Mouse (Mus musculus) lung, embryonic 14.5 days (tissue): ENCODE measurements at regions not wholly inside any gene's neighbourhood (a gene's known extent, or its start where the extent isn't known, plus 50 kb on each side); places are given as distances from the start of the nearest gene placed in this dataset.

Experiments used
- ATAC-seq: fragments of 200-750 bp; cut with Nextera tagmentation; 2 replicates; pipeline ENCODE4 v1.8.0; 2017; ENCODE audit warnings: mild to moderate bottlenecking, moderate TSS enrichment, moderate library complexity; ENCODE audit not compliant: insufficient read depth
- DNase-seq: peaks from one replicate; pipeline ENCODE4 v3.0.0-alpha.2; 2015
- H3K27ac ChIP-seq: fragments of 300-500 bp; sonication (generic); 2 replicates; pipeline ENCODE4 v1.5.1; 2014; ENCODE audit warnings: low read depth, mild to moderate bottlenecking, moderate library complexity
- H3K27me3 ChIP-seq: fragments of 300-500 bp; sonication (generic); 2 replicates; pipeline ENCODE4 v1.6.1; 2014; ENCODE audit warnings: low read length, control low read depth; ENCODE audit not compliant: insufficient read depth
- H3K36me3 ChIP-seq: fragments of 300-500 bp; sonication (generic); 2 replicates; pipeline ENCODE4 v1.6.1; 2014; ENCODE audit warnings: control low read depth; ENCODE audit not compliant: insufficient read depth
- H3K4me1 ChIP-seq: fragments of 300-500 bp; sonication (generic); 2 replicates; pipeline ENCODE4 v1.6.1; 2014; ENCODE audit warnings: antibody characterized with exemption, control low read depth; ENCODE audit not compliant: insufficient read depth
- H3K4me2 ChIP-seq: fragments of 300-500 bp; sonication (generic); 2 replicates; pipeline ENCODE4 v1.6.1; 2014; ENCODE audit warnings: mild to moderate bottlenecking
- H3K4me3 ChIP-seq: fragments of 300-500 bp; sonication (generic); 2 replicates; pipeline ENCODE4 v1.5.1; 2014; ENCODE audit warnings: low read depth, low read length
- H3K9ac ChIP-seq: fragments of 300-500 bp; sonication (generic); 2 replicates; pipeline ENCODE4 v1.6.1; 2014
- H3K9me3 ChIP-seq: fragments of 300-500 bp; sonication (generic); 2 replicates; pipeline ENCODE4 v1.6.1; 2016; ENCODE audit warnings: low read depth, low read length, control low read depth
- CTCF ChIP-seq: IDR thresholded peaks from 2 replicates; pipeline ENCODE4 v1.5.1; 2016; ENCODE audit warnings: antibody characterized with exemption, low read depth
- WGBS: fragments of 180-500 bp; shearing (Covaris S2); extraction: QIAGEN DNeasy Blood & Tissue Kit; methylation state at CpG from one replicate; pipeline ENCODE4 v1.1.7; 2014; 5-methylcytosine and 5-hydroxymethylcytosine counted together

DNA sequence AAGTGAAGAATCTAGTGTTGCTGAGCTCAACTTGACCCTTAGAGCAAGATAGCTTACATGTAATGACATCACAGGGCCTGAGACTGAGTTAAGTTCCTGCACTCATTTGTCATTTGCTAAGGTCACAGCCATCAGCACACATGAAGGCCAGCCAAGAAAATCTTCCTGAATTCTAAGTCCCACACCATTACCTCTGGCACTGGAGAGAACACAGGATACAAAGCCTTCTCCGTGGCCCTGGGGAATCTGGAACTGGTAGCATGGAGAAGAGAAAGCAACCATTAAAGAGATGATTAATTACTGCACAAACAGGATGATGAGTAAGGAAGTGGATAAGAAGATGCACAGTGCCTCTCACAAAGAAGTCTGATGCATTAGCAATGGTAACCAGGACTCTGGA lies 232.0 kb downstream of the Wdr72 start:
- WGBS = 46% methylated on average over 1 of the region's 1 CpGs
- Histone ChIP-seq H3K27ac (no peak overlapping the region), H3K4me3 (no peak overlapping the region), H3K4me1 (no peaks in the 10 kb centered on the region), H3K27me3 (no peaks in the 10 kb centered on the region), H3K4me2 (no peak overlapping the region), H3K9ac (no peak overlapping the region), H3K9me3 (no peaks in the 10 kb centered on the region), H3K36me3 (no peaks in the 10 kb centered on the region)
- TF ChIP-seq CTCF = no peak
- no peak for DNase-seq
- no peak for ATAC-seq

- no peak overlapping the region for H3K27ac ChIP-seq
- no peak overlapping the region for H3K9ac ChIP-seq
- H3K4me1 ChIP-seq = no peaks in the 10 kb centered on the region
- WGBS = 77% methylated on average over 7 of the region's 7 CpGs
- DNase-seq = no peak
- no peaks in the 10 kb centered on the region for H3K9me3 ChIP-seq
- H3K4me2 ChIP-seq = no peak overlapping the region
- ATAC-seq = no peak
- no peak for TF ChIP-seq CTCF
- H3K36me3 ChIP-seq = no peaks in the 10 kb centered on the region
- H3K4me3 ChIP-seq = no peak overlapping the region
- H3K27me3 ChIP-seq = no peaks in the 10 kb centered on the region
These were observed 234.9 kb downstream of the Wdr72 start for GRCm38 (mm10) chr9:74345027-74345426.

DNA sequence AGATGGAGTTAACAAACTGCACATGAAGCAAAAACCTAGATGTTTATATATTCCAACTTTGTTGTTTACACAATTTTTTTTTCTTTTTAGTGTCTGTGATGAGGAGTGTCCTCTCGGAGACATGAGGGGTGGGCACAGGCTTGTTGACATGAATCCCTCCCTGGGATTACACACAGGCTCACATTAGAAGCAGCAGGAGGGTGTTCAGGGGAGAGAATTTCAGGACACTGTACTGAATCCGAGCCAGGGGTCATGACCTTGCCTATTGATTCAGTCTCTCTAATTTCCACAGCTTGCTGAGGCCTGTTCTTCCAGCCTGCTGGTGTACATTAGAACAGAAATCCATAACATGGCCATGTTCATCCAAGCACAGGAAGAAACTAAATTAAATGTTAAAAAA lies 238.6 kb downstream of the Wdr72 start:
- Histone ChIP-seq H3K4me2 (no peak overlapping the region), H3K9ac (no peak overlapping the region), H3K4me3 (no peak overlapping the region), H3K27me3 (no peaks in the 10 kb centered on the region), H3K36me3 (no peaks in the 10 kb centered on the region), H3K9me3 (no peaks in the 10 kb centered on the region), H3K27ac (no peak overlapping the region), H3K4me1 (no peaks in the 10 kb centered on the region)
- WGBS = 6% methylated on average over 2 of the region's 2 CpGs
- peak; percentile 53 for DNase-seq
- TF ChIP-seq CTCF = no peak
- ATAC-seq = peak; percentile 86; the same call in 1 of the 2 replicates

GRCm38 (mm10) chr9:74365930-74366438 lies 255.8 kb downstream of the Wdr72 start:
- DNase-seq = no peak
- no peaks in the 10 kb centered on the region for H3K27me3 ChIP-seq
- no peak for TF ChIP-seq CTCF
- no peak for ATAC-seq
- no peak overlapping the region for H3K27ac ChIP-seq
- H3K36me3 ChIP-seq = no peaks in the 10 kb centered on the region
- H3K4me1 ChIP-seq = no peaks in the 10 kb centered on the region
- WGBS = 48% methylated on average over 3 of the region's 3 CpGs
- no peak overlapping the region for H3K4me3 ChIP-seq
- no peak overlapping the region for H3K4me2 ChIP-seq
- no peak overlapping the region for H3K9ac ChIP-seq
- H3K9me3 ChIP-seq = no peaks in the 10 kb centered on the region

- Histone ChIP-seq H3K27me3 (no peaks in the 10 kb centered on the region), H3K36me3 (no peaks in the 10 kb centered on the region), H3K4me2 (no peak overlapping the region), H3K9ac (no peak overlapping the region), H3K27ac (no peak overlapping the region), H3K9me3 (no peaks in the 10 kb centered on the region), H3K4me1 (no peaks in the 10 kb centered on the region), H3K4me3 (no peak overlapping the region)
- DNase-seq = no peak
- TF ChIP-seq CTCF = no peak
- no peak for ATAC-seq
These were observed 266.0 kb downstream of the Wdr72 start for GRCm38 (mm10) chr9:74376191-74376590.

DNA sequence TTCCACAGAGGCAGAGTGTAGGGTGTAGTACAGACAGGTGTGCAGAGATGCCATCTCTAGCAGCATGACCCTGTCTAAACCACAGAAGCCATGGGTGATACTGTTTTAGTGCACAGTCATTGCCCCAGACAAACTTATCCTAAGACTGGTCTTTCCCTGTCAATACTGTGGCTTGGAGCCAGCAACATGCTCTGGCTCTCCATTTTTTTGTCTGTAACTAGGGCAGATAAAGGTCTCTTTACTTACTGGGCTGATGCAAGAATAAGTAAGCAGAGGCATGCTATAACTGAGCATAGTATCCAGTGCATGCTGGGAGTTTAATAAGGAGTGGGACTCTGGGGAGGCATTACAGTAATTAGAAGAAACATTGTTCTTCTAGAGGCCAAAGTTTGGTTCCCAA lies 267.0 kb downstream of the Wdr72 start:
- H3K4me1 ChIP-seq = no peaks in the 10 kb centered on the region
- DNase-seq (no peak), ATAC-seq (no peak)
- no peak overlapping the region for H3K4me2 ChIP-seq
- no peaks in the 10 kb centered on the region for H3K9me3 ChIP-seq
- no peak overlapping the region for H3K27ac ChIP-seq
- no peaks in the 10 kb centered on the region for H3K27me3 ChIP-seq
- H3K9ac ChIP-seq = no peak overlapping the region
- H3K36me3 ChIP-seq = no peaks in the 10 kb centered on the region
- H3K4me3 ChIP-seq = no peak overlapping the region
- TF ChIP-seq CTCF = no peak

DNA sequence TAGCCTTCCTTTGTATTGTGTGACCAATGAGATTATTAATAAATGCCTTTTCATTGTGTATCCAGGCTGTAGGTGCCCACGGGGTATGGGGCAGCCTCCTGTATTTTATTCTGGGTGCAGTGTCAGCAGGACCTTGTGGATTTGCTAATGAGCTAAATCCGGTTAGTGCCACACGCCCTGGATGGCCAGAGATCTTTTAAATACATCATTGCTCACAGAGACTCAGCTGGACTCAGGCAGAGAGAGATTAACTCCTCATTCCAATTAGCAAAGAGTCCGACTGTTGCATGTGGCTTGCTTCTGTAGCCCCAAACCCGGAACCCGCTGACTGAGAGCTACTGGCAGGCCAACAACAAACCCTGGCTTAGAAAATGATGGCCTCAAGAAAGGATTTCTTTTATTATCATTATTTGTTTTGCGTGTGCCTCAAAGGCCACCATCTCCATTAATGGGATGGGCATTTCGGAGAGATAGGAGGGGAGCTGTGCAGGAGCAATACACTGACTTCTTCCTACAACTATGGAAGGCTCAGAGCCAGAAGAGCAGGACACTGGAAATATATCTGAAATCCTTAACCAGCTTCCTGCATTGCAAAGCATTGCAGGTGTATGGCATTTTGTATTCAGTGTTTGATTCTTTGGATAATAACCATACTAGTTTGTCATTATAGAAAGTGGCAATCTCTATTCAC lies 274.2 kb downstream of the Wdr72 start:
- 80% methylated on average over 8 of the region's 8 CpGs for WGBS
- H3K27me3 ChIP-seq = no peaks in the 10 kb centered on the region
- no peak overlapping the region for H3K4me2 ChIP-seq
- H3K4me1 ChIP-seq = no peaks in the 10 kb centered on the region
- no peaks in the 10 kb centered on the region for H3K36me3 ChIP-seq
- DNase-seq (no peak), ATAC-seq (no peak)
- no peak overlapping the region for H3K27ac ChIP-seq
- no peak overlapping the region for H3K4me3 ChIP-seq
- no peak for TF ChIP-seq CTCF
- H3K9me3 ChIP-seq = no peaks in the 10 kb centered on the region
- H3K9ac ChIP-seq = no peak overlapping the region
